Mouse (Mus musculus) neural tube, embryonic 13.5 days (tissue): ENCODE data around the gene Wdr25. TPM values are rescaled to one million over a fixed set of nuclear protein-coding genes. Genes with fewer than 3 reads are reported as not detected.

ENCODE experiments used
- ATAC-seq: fragments of 200-750 bp; cut with Nextera tagmentation; 2 replicates; pipeline ENCODE4 v1.8.0; 2017; ENCODE audit warnings: low read depth, mild to moderate bottlenecking, moderate TSS enrichment, moderate library complexity
- H3K27ac ChIP-seq: fragments of 300-500 bp; sonication (generic); replicated peaks from 2 replicates; pipeline ENCODE4 v1.5.1; 2015; ENCODE audit warnings: moderate library complexity, mild to moderate bottlenecking, inconsistent platforms
- H3K27me3 ChIP-seq: fragments of 300-500 bp; sonication (generic); 2 replicates; pipeline ENCODE4 v1.6.1; 2015; ENCODE audit warnings: mild to moderate bottlenecking, inconsistent platforms
- H3K36me3 ChIP-seq: fragments of 300-500 bp; sonication (generic); 2 replicates; pipeline ENCODE4 v1.6.1; 2015; ENCODE audit warnings: mild to moderate bottlenecking, inconsistent platforms
- H3K4me1 ChIP-seq: fragments of 300-500 bp; sonication (generic); replicated peaks from 2 replicates; pipeline ENCODE4 v1.6.1; 2015; ENCODE audit warnings: inconsistent platforms
- H3K4me2 ChIP-seq: fragments of 300-500 bp; sonication (generic); 2 replicates; pipeline ENCODE4 v1.6.1; 2015; ENCODE audit warnings: inconsistent platforms, mild to moderate bottlenecking, moderate library complexity
- H3K4me3 ChIP-seq: fragments of 300-500 bp; sonication (generic); 2 replicates; pipeline ENCODE4 v1.5.1; 2015; ENCODE audit warnings: mild to moderate bottlenecking, inconsistent platforms
- H3K9ac ChIP-seq: fragments of 300-500 bp; sonication (generic); 2 replicates; pipeline ENCODE4 v1.6.1; 2015; ENCODE audit warnings: moderate library complexity, mild to moderate bottlenecking, inconsistent platforms
- H3K9me3 ChIP-seq: fragments of 300-500 bp; sonication (generic); 2 replicates; pipeline ENCODE4 v1.6.1; 2016; ENCODE audit warnings: inconsistent platforms
- WGBS: fragments of 180-500 bp; shearing (Covaris S2); methylation state at CpG from one replicate; pipeline ENCODE4 v1.1.7; 2015; 5-methylcytosine and 5-hydroxymethylcytosine counted together
- polyA plus RNA-seq: library from polyadenylated mRNA; unstranded; fragments of >200 nt; fragmentation: Nextera tagmentation; extraction: Ambion mirVana; gene quantifications from 2 replicates; pipeline ENCODE4 v1.2.1, GENCODE M21; 2015

Gene Wdr25
- polyA plus RNA-seq, 1 experiment from 2014 or later = 6.5 TPM

GRCm38 (mm10) chr12:108967631-108968030 lies 74.2 kb downstream of the Wdr25 start:
- 83% methylated on average over 4 of the region's 4 CpGs for WGBS
- Histone ChIP-seq H3K4me1 (peaks cover 6% of the 10 kb centered on the region), H3K4me3 (no peak overlapping the region), H3K36me3 (no peaks in the 10 kb centered on the region), H3K4me2 (no peak overlapping the region), H3K27ac (no peak overlapping the region), H3K9me3 (no peaks in the 10 kb centered on the region), H3K27me3 (no peaks in the 10 kb centered on the region), H3K9ac (no peak overlapping the region)
- no peak for ATAC-seq

GRCm38 (mm10) chr12:108968031-108968430 lies 74.6 kb downstream of the Wdr25 start:
- no peak overlapping the region for H3K27ac ChIP-seq
- H3K36me3 ChIP-seq = no peaks in the 10 kb centered on the region
- no peaks in the 10 kb centered on the region for H3K9me3 ChIP-seq
- no peak overlapping the region for H3K4me3 ChIP-seq
- H3K4me1 ChIP-seq = peaks cover 2% of the 10 kb centered on the region
- WGBS = 88% methylated on average over 10 of the region's 10 CpGs
- no peak overlapping the region for H3K4me2 ChIP-seq
- no peak for ATAC-seq
- no peak overlapping the region for H3K9ac ChIP-seq
- no peaks in the 10 kb centered on the region for H3K27me3 ChIP-seq

GRCm38 (mm10) chr12:108971446-108971845 lies 78.0 kb downstream of the Wdr25 start:
- H3K27me3 ChIP-seq = no peaks in the 10 kb centered on the region

GRCm38 (mm10) chr12:108972234-108972633 lies 78.8 kb downstream of the Wdr25 start:
- H3K4me2 ChIP-seq = no peak overlapping the region
- no peak for ATAC-seq
- no peaks in the 10 kb centered on the region for H3K9me3 ChIP-seq
- no peak overlapping the region for H3K4me3 ChIP-seq
- no peak overlapping the region for H3K9ac ChIP-seq
- 87% methylated on average over 14 of the region's 14 CpGs for WGBS
- no peaks in the 10 kb centered on the region for H3K27me3 ChIP-seq
- 0 out of 2 replicates have a peak, but pooled peaks cover 5% of the 10 kb centered on the region for H3K4me1 ChIP-seq
- H3K27ac ChIP-seq = no peak overlapping the region
- H3K36me3 ChIP-seq = no peaks in the 10 kb centered on the region

More at GRCm38 (mm10) chr12:108971446-108971845, 78.0 kb downstream of the Wdr25 start:
- no peaks in the 10 kb centered on the region for H3K4me1 ChIP-seq
- WGBS = 88% methylated on average over 9 of the region's 9 CpGs
- H3K27ac ChIP-seq = no peak overlapping the region
- ATAC-seq = no peak
- H3K36me3 ChIP-seq = no peaks in the 10 kb centered on the region
- H3K4me2 ChIP-seq = no peak overlapping the region
- no peaks in the 10 kb centered on the region for H3K9me3 ChIP-seq
- H3K9ac ChIP-seq = no peak overlapping the region
- no peak overlapping the region for H3K4me3 ChIP-seq

GRCm38 (mm10) chr12:108979977-108980376 lies 86.5 kb downstream of the Wdr25 start:
- Histone ChIP-seq H3K4me2 (no peak overlapping the region), H3K9ac (no peak overlapping the region), H3K4me3 (no peak overlapping the region), H3K4me1 (peaks cover 54% of the 10 kb centered on the region), H3K9me3 (no peaks in the 10 kb centered on the region), H3K27ac (no peak overlapping the region), H3K27me3 (no peaks in the 10 kb centered on the region), H3K36me3 (no peaks in the 10 kb centered on the region)
- ATAC-seq = no peak
- 33% methylated on average over 10 of the region's 10 CpGs for WGBS

- H3K9ac ChIP-seq = no peak overlapping the region
- H3K27me3 ChIP-seq = no peaks in the 10 kb centered on the region
- peaks cover 52% of the 10 kb centered on the region for H3K4me1 ChIP-seq
- peak overlapping the region; percentile 61 for H3K27ac ChIP-seq
- no peak overlapping the region for H3K4me2 ChIP-seq
- H3K36me3 ChIP-seq = no peaks in the 10 kb centered on the region
- no peaks in the 10 kb centered on the region for H3K9me3 ChIP-seq
- H3K4me3 ChIP-seq = no peak overlapping the region
- 38% methylated on average over 14 of the region's 14 CpGs for WGBS
- ATAC-seq = 0 out of 2 replicates have a peak, but pooled peaks have one; percentile 15
These were observed 88.7 kb downstream of the Wdr25 start for GRCm38 (mm10) chr12:108981941-108982683.

GRCm38 (mm10) chr12:108982684-108982960 lies 89.2 kb downstream of the Wdr25 start:
- WGBS = 21% methylated on average over 6 of the region's 6 CpGs
- no peak overlapping the region for H3K9ac ChIP-seq
- H3K27ac ChIP-seq = peak overlapping the region; percentile 61
- H3K4me1 ChIP-seq = peaks cover 48% of the 10 kb centered on the region
- H3K9me3 ChIP-seq = no peaks in the 10 kb centered on the region
- H3K27me3 ChIP-seq = no peaks in the 10 kb centered on the region
- H3K4me3 ChIP-seq = no peak overlapping the region
- peak; percentile 28; the same call in 1 of the 2 replicates for ATAC-seq
- no peaks in the 10 kb centered on the region for H3K36me3 ChIP-seq
- H3K4me2 ChIP-seq = no peak overlapping the region

GRCm38 (mm10) chr12:108983496-108983895 lies 90.1 kb downstream of the Wdr25 start:
- Histone ChIP-seq H3K4me2 (no peak overlapping the region), H3K9ac (no peak overlapping the region), H3K27ac (no peak overlapping the region), H3K4me1 (peaks cover 47% of the 10 kb centered on the region), H3K36me3 (no peaks in the 10 kb centered on the region), H3K27me3 (no peaks in the 10 kb centered on the region), H3K4me3 (no peak overlapping the region), H3K9me3 (no peaks in the 10 kb centered on the region)
- WGBS = 82% methylated on average over 6 of the region's 6 CpGs
- ATAC-seq = no peak

GRCm38 (mm10) chr12:108984471-108984870 lies 91.0 kb downstream of the Wdr25 start:
- no peak overlapping the region for H3K4me2 ChIP-seq
- H3K27ac ChIP-seq = peak overlapping the region; percentile 24; the same call in 1 of the 2 replicates
- H3K4me3 ChIP-seq = no peak overlapping the region
- H3K4me1 ChIP-seq = peaks cover 45% of the 10 kb centered on the region
- no peaks in the 10 kb centered on the region for H3K27me3 ChIP-seq
- ATAC-seq = no peak
- WGBS = 61% methylated on average over 8 of the region's 8 CpGs
- no peak overlapping the region for H3K9ac ChIP-seq
- no peaks in the 10 kb centered on the region for H3K9me3 ChIP-seq
- no peaks in the 10 kb centered on the region for H3K36me3 ChIP-seq

- H3K9me3 ChIP-seq = no peaks in the 10 kb centered on the region
- no peaks in the 10 kb centered on the region for H3K27me3 ChIP-seq
- H3K4me2 ChIP-seq = no peak overlapping the region
- no peaks in the 10 kb centered on the region for H3K36me3 ChIP-seq
- peaks cover 41% of the 10 kb centered on the region for H3K4me1 ChIP-seq
- ATAC-seq = no peak
- WGBS = 77% methylated on average over 6 of the region's 6 CpGs
- peak overlapping the region; percentile 24; the same call in 1 of the 2 replicates for H3K27ac ChIP-seq
- H3K9ac ChIP-seq = no peak overlapping the region
- H3K4me3 ChIP-seq = no peak overlapping the region
These were observed 91.6 kb downstream of the Wdr25 start for GRCm38 (mm10) chr12:108985025-108985424.

GRCm38 (mm10) chr12:108987448-108987847 lies 94.0 kb downstream of the Wdr25 start:
- Histone ChIP-seq H3K27me3 (no peaks in the 10 kb centered on the region), H3K27ac (no peak overlapping the region), H3K4me1 (peaks cover 27% of the 10 kb centered on the region), H3K36me3 (no peaks in the 10 kb centered on the region), H3K4me2 (no peak overlapping the region), H3K9me3 (no peaks in the 10 kb centered on the region), H3K4me3 (no peak overlapping the region), H3K9ac (no peak overlapping the region)
- 78% methylated on average over 9 of the region's 9 CpGs for WGBS
- no peak for ATAC-seq

- ATAC-seq = no peak
- H3K27me3 ChIP-seq = no peaks in the 10 kb centered on the region
- H3K4me2 ChIP-seq = no peak overlapping the region
- H3K9me3 ChIP-seq = no peaks in the 10 kb centered on the region
- 47% methylated on average over 9 of the region's 9 CpGs for WGBS
- H3K9ac ChIP-seq = no peak overlapping the region
- H3K27ac ChIP-seq = no peak overlapping the region
- peaks cover 22% of the 10 kb centered on the region for H3K4me1 ChIP-seq
- no peaks in the 10 kb centered on the region for H3K36me3 ChIP-seq
- H3K4me3 ChIP-seq = no peak overlapping the region
These were observed 97.0 kb downstream of the Wdr25 start for GRCm38 (mm10) chr12:108990425-108990824.

GRCm38 (mm10) chr12:108993046-108993445 lies 99.6 kb downstream of the Wdr25 start:
- H3K27ac ChIP-seq = no peak overlapping the region
- H3K9ac ChIP-seq = no peak overlapping the region
- H3K4me1 ChIP-seq = peaks cover 34% of the 10 kb centered on the region
- no peaks in the 10 kb centered on the region for H3K9me3 ChIP-seq
- H3K36me3 ChIP-seq = no peaks in the 10 kb centered on the region
- H3K27me3 ChIP-seq = no peaks in the 10 kb centered on the region
- no peak overlapping the region for H3K4me2 ChIP-seq
- no peak overlapping the region for H3K4me3 ChIP-seq
- WGBS = 79% methylated on average over 2 of the region's 2 CpGs
- no peak for ATAC-seq
